Mouse (Mus musculus): Measurements from ENCODE around the gene Cfap61. TPM values are rescaled to one million over a fixed set of nuclear protein-coding genes. Genes with fewer than 3 reads are reported as not detected.

The Cfap61 gene
- 0.16 TPM in 1 of 2 replicates, not detected in the other for polyA plus RNA-seq (2015; fragmentation: Nextera tagmentation; extraction: Ambion mirVana)

DNA sequence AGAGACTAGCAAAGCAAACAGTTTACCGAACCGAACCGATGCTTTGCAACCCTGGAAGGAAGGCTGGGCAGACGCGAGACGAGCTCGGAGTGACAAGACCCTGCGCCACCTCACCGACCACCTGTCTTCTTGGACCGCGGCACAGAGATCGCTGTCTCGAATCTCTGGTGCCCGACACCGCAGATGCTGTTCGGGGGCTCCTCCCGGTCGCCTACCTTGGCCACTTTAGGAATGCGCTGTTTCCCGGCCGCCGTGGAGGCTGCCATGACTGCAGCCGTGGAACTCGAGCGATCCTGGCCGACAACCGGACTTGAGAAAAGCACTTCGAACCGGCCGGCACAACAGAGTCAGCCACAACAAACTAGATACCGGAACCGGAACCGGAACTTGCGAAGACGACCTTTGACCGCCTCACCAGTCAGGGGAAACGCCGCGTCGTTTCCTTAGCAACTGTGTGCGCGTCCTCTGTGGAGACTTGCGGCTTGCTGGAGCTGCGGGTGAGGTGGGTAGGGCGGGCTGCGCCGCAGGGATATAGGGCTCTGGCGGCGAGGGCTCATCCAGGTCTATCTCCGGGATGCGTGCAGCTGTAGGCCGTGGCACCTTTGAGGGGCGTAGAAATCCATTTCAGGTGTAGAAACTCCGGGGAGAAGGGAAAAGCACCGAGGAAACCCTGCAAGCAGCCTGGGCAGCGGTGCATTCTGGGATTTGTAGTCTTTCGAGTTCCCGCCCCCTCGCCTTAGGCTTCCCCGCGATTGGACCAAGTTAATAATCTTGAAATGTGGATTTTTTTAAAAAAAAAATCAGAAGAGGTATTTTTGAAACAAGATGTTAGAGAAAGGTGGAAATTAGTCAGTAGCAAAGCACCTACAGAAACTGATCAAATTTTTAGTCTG is at the start of gene Cfap61, which contains the start of gene Crnkl1:
Gene Cfap61 (plus strand): TSS at position 446 of the 893 bp plus-strand sequence.
Gene Crnkl1 (minus strand): TSS at position 676 of the 893 bp plus-strand sequence.

DNA sequence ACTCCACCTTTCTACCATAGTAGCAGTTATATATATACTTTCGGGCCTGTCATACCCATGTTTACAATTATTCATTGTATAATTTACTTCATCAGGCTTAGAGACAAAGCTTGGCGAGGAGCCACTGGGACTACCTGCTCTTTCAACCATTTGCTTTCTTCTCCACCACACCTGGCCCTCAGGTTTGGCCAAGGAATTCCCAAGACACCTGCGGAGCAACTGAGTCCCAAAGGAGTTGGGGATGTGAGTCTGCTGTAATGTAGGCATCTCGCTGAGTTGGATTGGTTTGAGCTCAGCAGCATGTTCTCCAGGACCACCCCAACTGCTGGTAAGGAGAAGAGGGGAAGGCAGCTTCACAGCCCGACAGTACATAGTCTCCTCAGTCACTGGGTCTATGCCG is 32.7 kb upstream of the Cfap61 start, which contains the start of gene Naa20:
Gene Naa20 (plus strand): TSS at position 239 of the 400 bp plus-strand sequence.

DNA sequence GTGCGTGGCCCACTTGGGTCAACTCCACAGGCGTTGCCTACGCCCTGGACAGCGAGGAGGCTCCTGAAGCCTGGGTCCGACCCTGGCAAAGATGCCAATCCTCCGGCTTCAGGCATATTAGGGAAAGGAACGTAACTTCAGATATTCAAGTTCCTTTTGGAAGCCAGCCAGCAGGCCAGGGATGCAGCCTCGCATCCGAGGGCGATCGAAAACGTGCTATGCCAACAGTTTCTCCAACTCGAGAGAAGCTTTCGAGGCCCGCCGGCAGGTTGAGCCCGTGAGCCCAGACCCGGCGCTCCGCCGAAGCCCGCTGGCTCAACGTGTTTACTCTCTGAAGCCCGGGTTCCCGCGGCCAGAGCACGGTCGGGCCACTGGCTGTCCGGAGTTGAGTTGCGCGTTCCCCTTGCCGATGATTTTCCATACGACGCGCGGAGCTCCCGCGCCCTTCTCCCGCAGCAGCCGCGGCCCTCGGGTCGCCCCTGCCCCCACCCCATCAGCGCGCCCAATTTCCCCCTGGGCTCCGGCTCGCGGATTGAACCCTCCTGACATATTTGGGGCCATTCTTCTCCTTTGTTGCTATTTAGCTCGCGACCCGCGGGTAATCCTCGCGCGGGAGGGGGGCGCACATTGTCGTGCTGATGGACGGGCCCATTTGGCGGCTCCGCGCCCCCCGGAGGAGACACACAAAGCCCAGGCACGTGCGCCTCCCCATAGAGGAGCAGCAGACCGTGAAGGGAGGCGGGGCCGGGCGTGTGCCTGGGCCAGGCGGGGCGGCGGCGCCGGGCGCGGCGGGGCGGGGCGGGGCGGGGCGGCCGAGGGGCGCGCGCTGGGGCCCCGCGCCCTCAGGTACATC is 286.7 kb downstream of the Cfap61 start, which contains the start of gene Insm1:
Gene Insm1 (plus strand): TSS at position 846 of the 853 bp plus-strand sequence.

Other genes with a start within 250 kb of the Cfap61 start
- 90.6 and 95.4 TPM in 2 replicates for gene Naa20, start 32.7 kb upstream of the Cfap61 start, polyA plus RNA-seq (2015; fragmentation: Nextera tagmentation; extraction: Ambion mirVana)
- gene Crnkl1, start 230 bp downstream of the Cfap61 start, polyA plus RNA-seq (2015; fragmentation: Nextera tagmentation; extraction: Ambion mirVana) = 19.7 and 22.0 TPM in 2 replicates